Mouse (Mus musculus) embryonic fibroblast, embryonic 13.5 days (primary cell): ENCODE data around the gene Rnf144b. TPM values are rescaled to one million over a fixed set of nuclear protein-coding genes. Genes with fewer than 3 reads are reported as not detected.

Source experiments
- H3K27ac ChIP-seq: 2 replicates; pipeline ENCODE4 v1.5.1; 2012; ENCODE audit warnings: low read length, control low read depth, inconsistent platforms; ENCODE audit not compliant: insufficient read depth
- H3K4me1 ChIP-seq: 2 replicates; pipeline ENCODE4 v1.6.1; 2011; ENCODE audit warnings: low read length; ENCODE audit not compliant: control insufficient read depth, insufficient read depth
- H3K4me3 ChIP-seq: 2 replicates; pipeline ENCODE4 v1.5.1; 2011; ENCODE audit warnings: mild to moderate bottlenecking, control low read depth, low read length; ENCODE audit not compliant: insufficient read depth
- CTCF ChIP-seq: IDR thresholded peaks from 2 replicates; pipeline ENCODE4 v1.5.1; 2011; ENCODE audit warnings: mild to moderate bottlenecking, control low read depth, low read length, moderate library complexity, borderline replicate concordance; ENCODE audit not compliant: insufficient read depth
- POLR2A ChIP-seq: IDR thresholded peaks from 2 replicates; pipeline ENCODE4 v1.6.1; 2011; ENCODE audit warnings: low read depth, mild to moderate bottlenecking, control low read depth, low read length, moderate library complexity
- polyA plus RNA-seq: library from polyadenylated mRNA; stranded (reverse); fragments of >200 nt; gene quantifications from 2 replicates; pipeline ENCODE4 v1.2.4, GENCODE M21; 2011; ENCODE audit warnings: low read depth; ENCODE audit not compliant: missing spikeins, insufficient read length

Gene Rnf144b
- polyA plus RNA-seq, 1 experiment = 1.5 TPM

GRCm38 (mm10) chr13:47170026-47170425 lies 47.6 kb downstream of the Rnf144b start:
- H3K4me1 ChIP-seq = no peaks in the 10 kb centered on the region
- H3K4me3 ChIP-seq = no peak overlapping the region
- H3K27ac ChIP-seq = no peak overlapping the region
- TF ChIP-seq POLR2A (no peak), CTCF (no peak)

- no peak overlapping the region for H3K27ac ChIP-seq
- H3K4me3 ChIP-seq = no peak overlapping the region
- TF ChIP-seq POLR2A = no peak
- TF ChIP-seq CTCF = no peak
- no peaks in the 10 kb centered on the region for H3K4me1 ChIP-seq
Observed at GRCm38 (mm10) chr13:47170811-47171555, 48.5 kb downstream of the Rnf144b start.

GRCm38 (mm10) chr13:47172891-47173290 lies 50.4 kb downstream of the Rnf144b start:
- Histone ChIP-seq H3K4me3 (no peak overlapping the region), H3K27ac (no peak overlapping the region), H3K4me1 (no peaks in the 10 kb centered on the region)
- TF ChIP-seq POLR2A (no peak), CTCF (no peak)

GRCm38 (mm10) chr13:47178182-47178581 lies 55.7 kb downstream of the Rnf144b start:
- H3K4me3 ChIP-seq = no peak overlapping the region
- no peak overlapping the region for H3K27ac ChIP-seq
- TF ChIP-seq POLR2A (no peak), CTCF (no peak)
- H3K4me1 ChIP-seq = no peaks in the 10 kb centered on the region

GRCm38 (mm10) chr13:47180776-47181175 lies 58.3 kb downstream of the Rnf144b start:
- H3K4me1 ChIP-seq = no peaks in the 10 kb centered on the region

GRCm38 (mm10) chr13:47182366-47182765 lies 59.9 kb downstream of the Rnf144b start:
- H3K4me3 ChIP-seq = no peak overlapping the region
- H3K27ac ChIP-seq = no peak overlapping the region
- H3K4me1 ChIP-seq = no peaks in the 10 kb centered on the region
- TF ChIP-seq POLR2A (no peak), CTCF (no peak)

More at GRCm38 (mm10) chr13:47180776-47181175, 58.3 kb downstream of the Rnf144b start:
- no peak overlapping the region for H3K27ac ChIP-seq
- TF ChIP-seq POLR2A = no peak
- TF ChIP-seq CTCF = no peak
- H3K4me3 ChIP-seq = no peak overlapping the region

- no peak overlapping the region for H3K4me3 ChIP-seq
- TF ChIP-seq POLR2A (no peak), CTCF (no peak)
- H3K4me1 ChIP-seq = no peaks in the 10 kb centered on the region
- no peak overlapping the region for H3K27ac ChIP-seq
Observed at GRCm38 (mm10) chr13:47183033-47183730, 60.7 kb downstream of the Rnf144b start.

- Histone ChIP-seq H3K4me1 (no peaks in the 10 kb centered on the region), H3K27ac (no peak overlapping the region), H3K4me3 (no peak overlapping the region)
- TF ChIP-seq POLR2A = no peak
- no peak for TF ChIP-seq CTCF
Observed at GRCm38 (mm10) chr13:47183771-47184170, 61.3 kb downstream of the Rnf144b start.

- H3K4me1 ChIP-seq = no peaks in the 10 kb centered on the region
- no peak for TF ChIP-seq CTCF
- no peak for TF ChIP-seq POLR2A
- no peak overlapping the region for H3K4me3 ChIP-seq
- no peak overlapping the region for H3K27ac ChIP-seq
Observed at GRCm38 (mm10) chr13:47187836-47188235, 65.4 kb downstream of the Rnf144b start.

- Histone ChIP-seq H3K4me3 (no peak overlapping the region), H3K27ac (no peak overlapping the region), H3K4me1 (no peaks in the 10 kb centered on the region; the same call in 1 of the 2 replicates)
- TF ChIP-seq CTCF = no peak
Observed at GRCm38 (mm10) chr13:47189971-47190370, 67.5 kb downstream of the Rnf144b start.
